Mouse (Mus musculus): ENCODE results near the gene Gm4924. TPM values are rescaled to one million over a fixed set of nuclear protein-coding genes. Genes with fewer than 3 reads are reported as not detected.

Gene Gm4924
- 5.0 and 15.2 TPM in 2 replicates for polyA plus RNA-seq (2015; fragmentation: Nextera tagmentation; extraction: Ambion mirVana)

GRCm38 (mm10) chr10:82354083-82355010 lies at the start of gene Gm4924:
Gm4924 (plus strand) TSS chr10:82354255.

DNA sequence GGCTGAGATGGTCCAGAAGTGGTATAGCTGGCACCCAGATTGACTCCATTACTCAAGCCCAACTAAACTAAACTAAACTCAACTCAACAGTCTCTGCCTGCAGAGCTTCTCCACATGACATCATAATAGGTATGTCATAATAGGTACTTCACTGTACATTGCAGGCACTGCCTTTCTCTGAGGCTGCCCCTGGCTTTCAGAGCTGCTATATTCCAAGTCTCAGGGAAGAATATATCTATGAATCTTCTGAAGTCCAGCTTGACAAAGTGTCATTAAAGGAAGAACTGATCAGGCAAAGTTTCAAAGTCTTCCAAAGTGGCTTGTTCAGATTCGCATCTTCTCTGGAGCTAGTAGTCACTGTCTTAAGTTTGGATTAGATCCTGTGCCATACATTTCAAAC lies 37.6 kb upstream of the Gm4924 start, which contains the start of gene 4932415D10Rik:
4932415D10Rik (minus strand) TSS at position 101 of the 400 bp plus-strand sequence.

Other genes with a start within 250 kb of the Gm4924 start
- 5.8 and 10.9 TPM in 2 replicates for gene AU041133, start 226.2 kb upstream of the Gm4924 start, polyA plus RNA-seq (2015; fragmentation: Nextera tagmentation; extraction: Ambion mirVana)
- 18.8 and 23.1 TPM in 2 replicates for gene Zfp938, start 113.0 kb upstream of the Gm4924 start, polyA plus RNA-seq (2015; fragmentation: Nextera tagmentation; extraction: Ambion mirVana)
- not detected in 2 replicates for gene 4932415D10Rik, start 37.7 kb upstream of the Gm4924 start, polyA plus RNA-seq (2015; fragmentation: Nextera tagmentation; extraction: Ambion mirVana)
- not detected in 2 replicates for gene Gm1553, start 138.4 kb downstream of the Gm4924 start, polyA plus RNA-seq (2015; fragmentation: Nextera tagmentation; extraction: Ambion mirVana)